Mouse (Mus musculus) splenic B cell, adult 2 months (primary cell): ENCODE measurements around the gene Tmprss11d.
"Not testable (repeated sequence)": the region's sequence is repeated elsewhere in the genome, so short reads cannot be mapped to it uniquely, and the experiment has no call there.

Source experiments
- DNase-seq: peaks from one replicate; pipeline ENCODE4 v3.0.0-alpha.2; 2011; ENCODE audit warnings: low read depth, low spot score
- H3K27me3 ChIP-seq: 2 replicates; pipeline ENCODE4 v1.6.1; 2012; ENCODE audit warnings: mild to moderate bottlenecking, low read length, moderate library complexity, mixed read lengths; ENCODE audit not compliant: control insufficient read depth, poor library complexity, insufficient read depth, severe bottlenecking
- H3K36me3 ChIP-seq: 2 replicates; pipeline ENCODE4 v1.6.1; 2012; ENCODE audit warnings: mild to moderate bottlenecking, low read length, moderate library complexity, mixed read lengths; ENCODE audit not compliant: control insufficient read depth, poor library complexity, insufficient read depth, severe bottlenecking

Tmprss11d gene

DNA sequence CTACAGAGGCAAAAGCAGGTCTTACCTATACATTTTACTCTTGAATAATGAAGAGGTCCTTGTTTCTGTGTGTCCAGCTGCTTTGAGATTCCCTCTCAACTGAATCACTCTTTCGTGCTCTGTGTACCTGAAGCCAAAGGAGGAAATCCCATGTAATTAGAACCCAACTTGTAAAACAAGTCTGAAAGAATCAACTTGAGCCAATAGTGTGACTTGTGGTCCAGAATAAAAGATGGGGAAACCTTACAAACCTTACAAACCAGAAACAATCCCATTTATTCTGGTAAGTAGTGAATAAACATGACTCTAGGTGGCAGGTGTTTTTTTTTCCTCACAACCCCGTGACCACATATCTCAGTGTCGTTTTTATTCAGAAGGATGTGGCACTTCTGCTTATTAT lies at the start of gene Tmprss11d:
Gene Tmprss11d (minus strand): TSS at position 101 of the 400 bp plus-strand sequence.
- H3K36me3 ChIP-seq: no peaks in the 10 kb centered on the region
- no peak for DNase-seq

DNA sequence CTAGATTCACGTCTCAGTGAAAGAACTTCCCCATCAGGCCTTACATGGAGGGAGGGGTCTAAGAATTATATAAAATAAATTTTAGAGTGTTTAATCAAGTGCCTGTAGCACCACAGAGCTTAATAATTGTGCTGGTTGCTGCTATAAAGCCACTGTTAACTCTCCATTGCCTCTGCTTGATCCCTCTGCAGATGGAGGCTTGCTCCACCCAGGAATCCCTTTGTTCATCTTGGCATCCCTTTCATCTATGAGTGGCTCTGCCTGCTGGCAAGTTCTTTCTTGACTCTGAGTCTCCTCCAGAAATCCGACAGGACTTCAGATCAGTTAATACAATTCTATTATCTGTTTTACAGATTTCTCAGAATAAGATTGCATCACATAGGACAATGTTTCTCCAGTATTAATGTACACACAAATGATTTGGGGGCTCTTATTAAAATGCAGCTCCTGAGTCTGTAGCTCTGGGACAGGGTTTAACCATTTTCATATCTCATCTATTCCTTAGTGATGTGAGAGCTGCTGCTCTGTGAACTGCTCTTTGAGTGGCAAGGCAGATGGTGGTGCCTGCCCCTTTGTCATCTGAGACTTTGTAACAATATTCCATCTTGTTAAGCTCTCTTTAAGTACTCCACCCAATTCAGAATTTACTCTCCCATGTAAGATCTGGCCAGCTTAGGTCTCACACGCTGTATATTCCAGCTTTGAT lies 48.3 kb upstream of the Tmprss11d start:
- Histone ChIP-seq H3K36me3 (no peaks in the 10 kb centered on the region), H3K27me3 (no peaks in the 10 kb centered on the region)
- DNase-seq: no peak

More for the DNA sequence above, at the start of gene Tmprss11d:
- H3K27me3 ChIP-seq: no peaks in the 10 kb centered on the region

DNA sequence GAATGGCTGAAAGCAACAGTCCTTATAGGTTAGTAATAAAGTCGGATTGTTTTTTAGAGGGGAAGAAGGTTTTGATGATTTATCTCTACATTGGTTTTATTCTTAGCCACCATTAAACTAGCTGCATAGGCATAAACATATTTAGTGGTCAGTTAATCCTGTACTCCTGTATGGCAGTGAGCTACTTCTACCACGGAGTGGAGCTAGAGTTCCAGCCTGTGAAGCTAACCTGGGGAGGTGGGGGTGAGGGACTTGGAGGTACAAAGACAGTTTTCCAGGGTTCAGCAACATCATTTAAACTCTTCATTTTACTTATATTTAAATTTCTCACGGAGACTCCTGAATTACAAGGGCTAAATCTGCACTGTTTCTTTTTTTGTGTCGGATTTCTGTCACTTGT lies 46.3 kb upstream of the Tmprss11d start:
- no peaks in the 10 kb centered on the region for H3K27me3 ChIP-seq
- H3K36me3 ChIP-seq: no peaks in the 10 kb centered on the region
- DNase-seq: no peak

GRCm38 (mm10) chr5:86414280-86414679 lies 41.1 kb upstream of the Tmprss11d start:
- no peaks in the 10 kb centered on the region for H3K36me3 ChIP-seq
- DNase-seq: no peak
- H3K27me3 ChIP-seq: no peaks in the 10 kb centered on the region

DNA sequence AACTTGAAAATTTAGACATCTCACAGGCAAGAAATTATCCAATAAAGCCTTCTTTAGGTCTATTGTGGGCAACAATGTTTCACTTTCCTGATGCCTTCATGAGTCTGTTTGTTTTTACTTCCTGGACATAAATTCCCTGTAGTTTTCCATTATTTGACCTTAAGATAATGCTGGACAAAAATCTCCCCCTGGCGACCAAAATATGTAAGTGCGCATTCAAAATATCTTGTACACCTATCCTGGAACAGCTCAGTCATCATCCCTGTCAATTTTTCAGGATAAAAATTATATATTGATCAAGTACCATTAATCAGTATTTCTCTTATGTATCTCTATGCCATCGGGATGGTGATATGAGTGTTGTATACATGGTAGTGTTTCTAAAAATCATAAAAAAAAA lies 37.6 kb upstream of the Tmprss11d start:
- no peaks in the 10 kb centered on the region for H3K27me3 ChIP-seq
- no peak for DNase-seq
- no peaks in the 10 kb centered on the region for H3K36me3 ChIP-seq

GRCm38 (mm10) chr5:86407941-86408340 lies 34.7 kb upstream of the Tmprss11d start:
- no peaks in the 10 kb centered on the region for H3K36me3 ChIP-seq
- H3K27me3 ChIP-seq: no peaks in the 10 kb centered on the region
- DNase-seq: no peak

DNA sequence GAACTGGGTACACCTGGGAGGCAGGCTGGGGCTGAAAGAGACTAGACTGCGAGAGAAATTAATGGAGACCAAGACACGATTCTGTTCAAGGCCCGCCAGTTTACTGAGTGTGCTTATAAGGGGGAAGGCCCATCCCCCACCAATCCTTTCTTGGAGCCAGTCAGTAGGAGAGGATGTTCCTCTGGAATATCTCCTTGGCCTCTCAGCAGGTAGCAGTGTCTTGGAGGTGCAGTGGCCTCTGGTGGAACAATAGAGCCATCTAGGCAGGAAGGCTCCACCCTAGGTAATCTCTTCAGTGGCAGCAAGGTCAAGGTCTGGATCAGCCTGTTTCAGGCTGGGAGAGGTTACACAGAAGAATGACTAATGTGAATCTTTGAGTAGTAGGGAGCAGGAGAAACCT lies 34.0 kb upstream of the Tmprss11d start:
- no peak for DNase-seq
- Histone ChIP-seq H3K27me3 (no peaks in the 10 kb centered on the region), H3K36me3 (no peaks in the 10 kb centered on the region)

GRCm38 (mm10) chr5:86359412-86359985 lies 13.7 kb downstream of the Tmprss11d start:
- no peak for DNase-seq
- no peaks in the 10 kb centered on the region for H3K27me3 ChIP-seq

DNA sequence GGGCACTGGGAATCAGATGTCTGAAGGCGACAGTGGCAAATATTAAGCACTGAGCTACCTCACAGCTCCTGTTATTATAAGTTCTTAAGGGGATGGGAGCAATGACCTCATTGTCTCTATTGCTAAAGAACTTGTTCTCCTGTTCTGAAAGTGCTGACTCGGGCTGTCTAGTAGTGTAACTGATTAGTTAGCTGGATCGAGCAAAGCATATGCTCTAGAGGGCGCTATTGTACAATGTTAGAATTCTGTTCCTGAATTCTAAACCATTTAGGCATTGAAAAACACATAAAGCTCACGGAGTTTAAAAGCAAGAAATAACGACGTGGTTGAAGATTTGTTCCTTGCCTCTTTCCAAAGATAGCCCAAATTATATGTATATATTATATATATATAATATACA lies 20.3 kb downstream of the Tmprss11d start:
- Histone ChIP-seq H3K36me3 (no peaks in the 10 kb centered on the region), H3K27me3 (no peaks in the 10 kb centered on the region)
- no peak for DNase-seq

More at GRCm38 (mm10) chr5:86359412-86359985, 13.7 kb downstream of the Tmprss11d start:
- no peaks in the 10 kb centered on the region for H3K36me3 ChIP-seq

DNA sequence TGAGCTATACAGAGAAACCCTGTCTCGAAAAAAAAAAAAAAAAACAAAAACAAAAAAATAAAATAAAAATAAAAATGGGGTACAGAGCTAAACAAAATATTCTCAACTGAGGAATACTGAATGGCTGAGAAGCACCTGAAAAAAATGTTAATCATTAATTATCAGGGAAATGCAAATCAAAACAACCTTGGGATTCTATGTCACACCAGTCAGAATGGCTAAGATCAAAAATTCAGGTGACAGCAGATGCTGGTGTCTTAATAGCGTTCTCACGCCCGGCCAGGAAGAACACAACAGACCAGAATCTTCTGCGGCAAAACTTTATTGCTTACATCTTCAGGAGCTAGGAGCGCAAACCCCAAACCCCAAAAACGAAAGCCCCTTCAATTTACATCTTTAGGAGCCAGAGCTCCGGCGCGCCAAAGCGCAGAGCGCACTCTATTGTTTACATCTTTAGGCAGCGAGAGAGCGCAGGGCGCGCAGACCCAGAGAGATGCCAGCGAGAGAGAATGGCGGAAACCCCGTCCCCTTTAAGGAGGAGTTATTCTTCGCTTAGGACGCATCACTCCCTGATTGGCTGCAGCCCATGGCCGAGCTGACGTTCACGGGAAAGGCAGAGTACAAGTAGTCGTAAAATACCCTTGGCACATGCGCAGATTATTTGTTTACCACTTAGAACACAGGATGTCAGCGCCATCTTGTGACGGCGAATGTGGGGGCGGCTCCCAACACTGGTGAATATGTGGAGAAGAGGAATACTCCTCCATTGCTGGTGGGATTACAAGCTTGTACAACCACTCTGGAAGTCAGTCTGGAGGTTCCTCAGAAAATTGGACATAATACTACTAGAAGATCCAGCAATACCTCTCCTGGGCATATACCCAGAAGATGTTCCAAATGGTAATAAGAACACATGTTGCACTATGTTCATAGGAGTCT lies 54.9 kb downstream of the Tmprss11d start:
- not testable (repeated sequence) for DNase-seq, H3K36me3 ChIP-seq, H3K27me3 ChIP-seq

DNA sequence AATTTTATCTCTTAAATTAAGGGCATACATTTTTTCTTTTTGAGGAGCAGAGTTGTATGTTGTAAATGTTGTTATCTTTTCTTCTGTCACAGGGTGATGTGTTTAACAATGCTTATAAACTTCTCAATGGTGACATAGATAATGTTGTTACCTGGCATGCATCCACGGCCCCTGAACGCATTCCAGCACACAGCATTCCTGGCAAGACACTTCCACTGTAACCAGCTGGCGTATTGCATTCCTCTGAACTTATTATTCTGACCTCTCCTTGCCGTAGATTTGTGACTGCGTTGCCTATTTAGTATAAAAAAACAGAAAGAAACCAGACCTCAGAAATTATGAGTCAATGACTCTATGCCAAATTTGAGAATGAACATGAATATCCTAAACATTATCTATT lies 67.1 kb downstream of the Tmprss11d start:
- no peaks in the 10 kb centered on the region for H3K36me3 ChIP-seq
- DNase-seq: no peak
- no peaks in the 10 kb centered on the region for H3K27me3 ChIP-seq

DNA sequence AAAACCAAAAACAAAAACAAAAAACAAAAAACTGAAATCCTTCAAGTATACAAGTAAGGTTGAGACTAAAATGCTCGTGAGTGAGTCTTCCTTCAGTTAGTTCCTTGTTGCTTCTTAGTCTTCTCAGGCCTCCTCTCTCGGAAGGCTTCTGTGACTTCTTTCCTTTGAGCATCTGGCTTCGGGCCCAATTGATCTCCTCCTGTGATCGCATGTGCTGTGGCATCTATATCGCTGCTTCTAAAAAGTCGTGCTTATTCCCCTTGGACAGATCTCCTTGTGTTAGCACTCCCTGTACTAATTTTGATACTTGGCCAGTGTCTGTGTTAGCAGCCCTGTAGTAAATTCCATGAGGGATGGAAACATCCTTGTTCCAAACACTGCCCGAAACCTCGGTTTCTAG lies 69.3 kb downstream of the Tmprss11d start:
- Histone ChIP-seq H3K36me3 (no peaks in the 10 kb centered on the region), H3K27me3 (no peaks in the 10 kb centered on the region)
- DNase-seq: no peak

DNA sequence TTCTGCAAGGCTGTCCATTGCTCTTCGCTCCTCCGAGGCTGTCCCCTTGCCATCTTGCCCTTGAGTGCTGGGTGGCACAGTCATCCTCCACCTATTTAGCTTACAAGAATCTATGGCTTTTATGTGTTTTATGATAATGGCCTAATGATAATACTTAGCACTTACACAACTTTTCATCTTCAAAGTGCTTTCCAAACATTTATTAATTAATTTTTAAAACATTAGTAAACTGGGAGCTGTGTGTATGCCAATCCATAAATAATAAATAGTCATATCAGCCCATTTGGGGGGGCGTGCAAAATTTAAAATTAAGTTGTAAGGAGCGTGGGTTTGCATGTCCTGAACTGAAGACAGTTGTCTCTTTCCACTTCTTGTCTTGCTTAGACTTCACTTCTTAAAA lies 84.0 kb downstream of the Tmprss11d start, which contains the start of gene Tmprss11c:
Gene Tmprss11c (minus strand): TSS at position 101 of the 400 bp plus-strand sequence.
- Histone ChIP-seq H3K36me3 (no peaks in the 10 kb centered on the region), H3K27me3 (no peaks in the 10 kb centered on the region)
- DNase-seq: no peak
